Comparison of ENCODE assay signal across 13 mouse cellular contexts in genomic region chr12:26075638-26076254, GRCm38 (mm10).
DNase-seq lines count a peak whose midpoint lies in the region; ATAC-seq and TF ChIP-seq lines count a peak whose summit lies in the region.
"Had no signal": no experiment of that assay in that cellular context is flagged by ENCODE, and none has a peak within 500 bp of the region (broad histone marks: within the 10 kb centered on the region; RNA-seq: fewer than 3 reads in every experiment).

No protein-coding gene starts in this region.

- intact Hi-C loops in gastrocnemius, postnatal 14 days (cut with DNase I; ENCODE audit: low total_unique reads), result loop anchor here (10.0 kb wide), 1 partner anchor 981 kb away; the partner anchor contains the start of gene Id2

- no peak overlapping the region for H3K27ac ChIP-seq in hindbrain, embryonic 15.5 days (replicated peaks)
- H3K27ac ChIP-seq in hindbrain, embryonic 11.5 days (ENCODE audit: low read depth, low read length), result no peak overlapping the region
- no peak overlapping the region for H3K27ac ChIP-seq in forebrain, embryonic 14.5 days (ENCODE audit: low read depth, low read length)
- no peak overlapping the region for H3K27ac ChIP-seq in midbrain, embryonic 15.5 days
- H3K27ac ChIP-seq: embryonic facial prominence, embryonic 13.5 days; limb, embryonic 12.5 days had no signal

- no peak for TF ChIP-seq POLR2A in brain, embryonic 14.5 days (IDR thresholded peaks at IDR 0.05; ENCODE audit: borderline replicate concordance, extremely low read depth, insufficient read depth, insufficient read length, poor library complexity, severe bottlenecking)

- H3K36me3 ChIP-seq in hindbrain, embryonic 15.5 days, result no peaks in the 10 kb centered on the region
- no peaks in the 10 kb centered on the region for H3K36me3 ChIP-seq in hindbrain, embryonic 11.5 days (ENCODE audit: control insufficient read depth, insufficient read depth, low read length)
- no peaks in the 10 kb centered on the region for H3K36me3 ChIP-seq in forebrain, embryonic 14.5 days (ENCODE audit: control insufficient read depth, insufficient read depth, low read length)
- no peaks in the 10 kb centered on the region for H3K36me3 ChIP-seq in midbrain, embryonic 15.5 days (replicated peaks)
- H3K36me3 ChIP-seq: embryonic facial prominence, embryonic 13.5 days; limb, embryonic 12.5 days had no signal

- H3K4me1 ChIP-seq in hindbrain, embryonic 15.5 days (replicated peaks), result no peaks in the 10 kb centered on the region
- no peaks in the 10 kb centered on the region for H3K4me1 ChIP-seq in hindbrain, embryonic 11.5 days (replicated peaks; ENCODE audit: control insufficient read depth, insufficient read depth, low read length)
- H3K4me1 ChIP-seq in forebrain, embryonic 14.5 days (ENCODE audit: control insufficient read depth, insufficient read depth, low read length), result 0 out of 2 replicates have a peak, but pooled peaks cover 3% of the 10 kb centered on the region
- H3K4me1 ChIP-seq in midbrain, embryonic 15.5 days, result peaks cover 9% of the 10 kb centered on the region; the same call in 1 of the 2 replicates
- H3K4me1 ChIP-seq: limb, embryonic 12.5 days; megakaryocyte, embryonic 14.5 days had no signal

- H3K27me3 ChIP-seq in hindbrain, embryonic 15.5 days, result no peaks in the 10 kb centered on the region
- no peaks in the 10 kb centered on the region for H3K27me3 ChIP-seq in hindbrain, embryonic 11.5 days (ENCODE audit: control insufficient read depth, insufficient read depth, low read length)
- no peaks in the 10 kb centered on the region for H3K27me3 ChIP-seq in forebrain, embryonic 14.5 days (replicated peaks; ENCODE audit: control insufficient read depth, insufficient read depth, low read length)
- H3K27me3 ChIP-seq in midbrain, embryonic 15.5 days (replicated peaks), result no peaks in the 10 kb centered on the region
- H3K27me3 ChIP-seq: embryonic facial prominence, embryonic 13.5 days; megakaryocyte, embryonic 14.5 days had no signal

- TF ChIP-seq CTCF in brain, embryonic 14.5 days (IDR thresholded peaks at IDR 0.05; ENCODE audit: borderline replicate concordance, extremely low read depth, insufficient read depth, insufficient read length), result no peak

- H3K4me2 ChIP-seq in hindbrain, embryonic 15.5 days, result no peak overlapping the region
- H3K4me2 ChIP-seq in hindbrain, embryonic 11.5 days (replicated peaks; ENCODE audit: low read depth, low read length), result no peak overlapping the region
- H3K4me2 ChIP-seq in forebrain, embryonic 14.5 days (ENCODE audit: low read length), result no peak overlapping the region
- H3K4me2 ChIP-seq in midbrain, embryonic 15.5 days, result no peak overlapping the region
- H3K4me2 ChIP-seq: embryonic facial prominence, embryonic 13.5 days; limb, embryonic 12.5 days had no signal

- no peak overlapping the region for H3K4me3 ChIP-seq in hindbrain, embryonic 15.5 days
- H3K4me3 ChIP-seq in hindbrain, embryonic 11.5 days (ENCODE audit: low read depth, low read length), result no peak overlapping the region
- H3K4me3 ChIP-seq in forebrain, embryonic 14.5 days (ENCODE audit: low read depth, low read length), result no peak overlapping the region
- H3K4me3 ChIP-seq in midbrain, embryonic 15.5 days, result no peak overlapping the region
- H3K4me3 ChIP-seq: embryonic facial prominence, embryonic 13.5 days; limb, embryonic 12.5 days; megakaryocyte, embryonic 14.5 days had no signal

- H3K9me3 ChIP-seq in hindbrain, embryonic 15.5 days, result no peaks in the 10 kb centered on the region
- H3K9me3 ChIP-seq in hindbrain, embryonic 11.5 days (ENCODE audit: control insufficient read depth, low read length), result no peaks in the 10 kb centered on the region
- no peaks in the 10 kb centered on the region for H3K9me3 ChIP-seq in forebrain, embryonic 14.5 days (replicated peaks; ENCODE audit: control insufficient read depth, low read length)
- H3K9me3 ChIP-seq in midbrain, embryonic 15.5 days, result no peaks in the 10 kb centered on the region
- H3K9me3 ChIP-seq: embryonic facial prominence, embryonic 13.5 days; limb, embryonic 12.5 days; megakaryocyte, embryonic 14.5 days had no signal

- no peak overlapping the region for H3K9ac ChIP-seq in hindbrain, embryonic 15.5 days
- no peak overlapping the region for H3K9ac ChIP-seq in hindbrain, embryonic 11.5 days (ENCODE audit: low read depth, low read length)
- H3K9ac ChIP-seq in forebrain, embryonic 14.5 days (ENCODE audit: low read length), result no peak overlapping the region
- no peak overlapping the region for H3K9ac ChIP-seq in midbrain, embryonic 15.5 days
- H3K9ac ChIP-seq: embryonic facial prominence, embryonic 13.5 days; limb, embryonic 12.5 days had no signal

- ATAC-seq in hindbrain, embryonic 15.5 days (ENCODE audit: low FRiP score, low read depth), result peak; percentile 69; the same call in 1 of the 2 replicates
- no peak for ATAC-seq in hindbrain, embryonic 11.5 days (ENCODE audit: low FRiP score)
- peak; percentile 60; the same call in 1 of the 2 replicates for ATAC-seq in forebrain, embryonic 14.5 days
- ATAC-seq in midbrain, embryonic 15.5 days (replicated peaks), result peak; percentile 75

- DNase-seq in hindbrain, embryonic 11.5 days (ENCODE audit: low spot score), result no peak
- peak; percentile 76 for DNase-seq in brain, embryonic 14.5 days (ENCODE audit: low read depth)
- peak; percentile 44 for DNase-seq in forebrain, embryonic 14.5 days (ENCODE audit: low spot score)
- DNase-seq in gastrocnemius, postnatal 14 days, result no peak
- DNase-seq in frontal cortex, postnatal 36 days (ENCODE audit: low spot score in 2 of 2), result no peak
- DNase-seq: cerebellum, adult 9-10 months; heart, postnatal 36 days; thymus, postnatal 25 days had no signal

- 30% methylated on average over 9 of the region's 9 CpGs for WGBS in hindbrain, embryonic 15.5 days
- WGBS in hindbrain, embryonic 11.5 days, result 47% methylated on average over 9 of the region's 9 CpGs
- WGBS in forebrain, embryonic 14.5 days, result 23% methylated on average over 9 of the region's 9 CpGs
- 19% methylated on average over 9 of the region's 9 CpGs for WGBS in midbrain, embryonic 15.5 days

Comparison
In these comparisons a context has a peak if more than half of its experiments do, and no peak if none do; other contexts are left out.
1. DNase-seq: peak in brain, embryonic 14.5 days (single experiment) and forebrain, embryonic 14.5 days (single experiment); none in hindbrain, embryonic 11.5 days (single experiment), gastrocnemius, postnatal 14 days (single experiment) and frontal cortex, postnatal 36 days (0 of 2).